Mouse (Mus musculus) B cell, adult (primary cell): ENCODE data around the gene Olfr63. TPM values are rescaled to one million over a fixed set of nuclear protein-coding genes. Genes with fewer than 3 reads are reported as not detected.

ENCODE experiments used
- total RNA-seq: library from RNA; stranded (reverse); gene quantifications from 4 replicates; pipeline ENCODE4 v1.2.4, GENCODE M21; 2023; ENCODE audit not compliant: inconsistent age

Olfr63 gene
- 0.06 to 0.13 TPM (median 0.12 TPM) in 3 of 4 replicates, not detected in the other for total RNA-seq

GRCm38 (mm10) chr17:33264376-33264775 is at the start of gene Olfr63:
Olfr63 (plus strand) TSS chr17:33264676.

GRCm38 (mm10) chr17:33221590-33221989 is 42.9 kb upstream of the Olfr63 start, which contains the start of gene Olfr1564:
Olfr1564 (minus strand) TSS chr17:33221690.

GRCm38 (mm10) chr17:33254530-33255318 is 9.8 kb upstream of the Olfr63 start, which contains the start of gene Zfp955a:
Zfp955a (minus strand) TSS chr17:33255145.

GRCm38 (mm10) chr17:33289039-33289875 is 24.8 kb downstream of the Olfr63 start, which contains the start of gene Zfp955b:
Zfp955b (plus strand) TSS chr17:33289544.

Other genes starting within 250 kb of the Olfr63 start
- gene Zfp763, start 231.3 kb upstream of the Olfr63 start, total RNA-seq, result 3.5 to 5.2 TPM (median 4.0 TPM) in 4 replicates
- not detected in 4 replicates for gene 4921501E09Rik, start 196.6 kb upstream of the Olfr63 start, total RNA-seq
- gene Zfp563, start 175.4 kb upstream of the Olfr63 start, total RNA-seq, result 3.8 to 5.5 TPM (median 4.8 TPM) in 4 replicates
- gene Morc2b, start 125.0 kb upstream of the Olfr63 start, total RNA-seq, result not detected in 4 replicates
- not detected in 4 replicates for gene Olfr55, start 96.2 kb upstream of the Olfr63 start, total RNA-seq
- gene Olfr239, start 73.4 kb upstream of the Olfr63 start, total RNA-seq, result not detected in 4 replicates
- not detected in 4 replicates for gene Olfr1564, start 43.0 kb upstream of the Olfr63 start, total RNA-seq
- gene Zfp955a, start 9.5 kb upstream of the Olfr63 start, total RNA-seq, result 4.3 to 7.0 TPM (median 5.2 TPM) in 4 replicates
- 5.1 to 8.3 TPM (median 5.5 TPM) in 4 replicates for gene Zfp955b, start 24.9 kb downstream of the Olfr63 start, total RNA-seq
- gene Zfp81, start 94.2 kb downstream of the Olfr63 start, total RNA-seq, result 12.9 to 18.0 TPM (median 14.4 TPM) in 4 replicates
- gene Zfp101, start 130.0 kb downstream of the Olfr63 start, total RNA-seq, result 5.7 to 7.9 TPM (median 6.5 TPM) in 4 replicates
- gene Actl9, start 168.2 kb downstream of the Olfr63 start, total RNA-seq, result not detected in 4 replicates